10 mouse cellular contexts compared by ENCODE assay signal in the genomic region with DNA sequence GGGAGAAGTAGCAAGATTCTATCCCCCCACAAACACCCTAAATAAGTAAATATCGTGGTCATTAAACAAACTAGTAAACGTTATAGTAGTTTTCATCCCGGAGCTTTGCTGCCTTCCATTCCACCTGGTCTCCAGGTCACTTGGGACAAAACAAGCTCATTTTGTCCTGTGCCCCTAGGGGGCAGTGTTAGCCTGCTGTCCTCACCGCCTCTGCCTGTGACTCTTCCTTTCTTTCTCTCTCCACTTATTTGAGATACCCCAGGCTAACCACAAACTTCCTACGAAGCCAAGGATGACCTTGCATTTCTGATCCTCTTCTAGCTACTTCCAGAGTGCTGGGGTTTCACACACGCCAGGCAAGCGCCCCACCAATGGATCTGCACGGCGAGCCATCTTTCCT. TPM values are rescaled to one million over a fixed set of nuclear protein-coding genes. Genes with fewer than 3 reads are reported as not detected.
DNase-seq lines count a peak whose midpoint lies in the region; ATAC-seq and TF ChIP-seq lines count a peak whose summit lies in the region.
"Had no signal": no experiment of that assay in that cellular context is flagged by ENCODE, and none has a peak within 500 bp of the region (broad histone marks: within the 10 kb centered on the region; RNA-seq: fewer than 3 reads in every experiment).

No protein-coding gene starts in this region.

- no peak overlapping the region for H3K4me3 ChIP-seq in intestine, embryonic 14.5 days (ENCODE audit: low read depth, low read length)
- no peak overlapping the region for H3K4me3 ChIP-seq in intestine, embryonic 16.5 days (ENCODE audit: low read length)
- H3K4me3 ChIP-seq in ES-Bruce4 (ENCODE audit: low read depth, low read length) = no peak overlapping the region

- peaks cover 3% of the 10 kb centered on the region for H3K4me1 ChIP-seq in intestine, embryonic 14.5 days (replicated peaks; ENCODE audit: control insufficient read depth, insufficient read depth, low read length)
- peaks cover 6% of the 10 kb centered on the region for H3K4me1 ChIP-seq in intestine, embryonic 16.5 days (ENCODE audit: control insufficient read depth, insufficient read depth, low read length)
- H3K4me1 ChIP-seq in ES-Bruce4 (ENCODE audit: control insufficient read depth, insufficient read depth, low read length) = peaks cover 3% of the 10 kb centered on the region

- TF ChIP-seq CTCF in ES-Bruce4 (IDR thresholded peaks at IDR 0.05; ENCODE audit: low read depth, low read length) = peak; percentile 89

- H3K9me3 ChIP-seq in intestine, embryonic 14.5 days (ENCODE audit: control insufficient read depth, low read length) = no peaks in the 10 kb centered on the region
- H3K9me3 ChIP-seq in intestine, embryonic 16.5 days (ENCODE audit: control insufficient read depth, low read length) = no peaks in the 10 kb centered on the region
- no peaks in the 10 kb centered on the region for H3K9me3 ChIP-seq in ES-Bruce4 (replicated peaks; ENCODE audit: control insufficient read depth, insufficient read depth, low read length, poor library complexity, severe bottlenecking)

- H3K27ac ChIP-seq in intestine, embryonic 14.5 days (ENCODE audit: low read depth) = no peak overlapping the region
- no peak overlapping the region for H3K27ac ChIP-seq in intestine, embryonic 16.5 days (ENCODE audit: low read length)
- no peak overlapping the region for H3K27ac ChIP-seq in ES-Bruce4 (ENCODE audit: insufficient read depth, low read length)

- peak; percentile 78 for DNase-seq in intestine, embryonic 14.5 days (ENCODE audit: low spot score)
- peak; percentile 63 for DNase-seq in cerebellum, adult 11-12 months
- DNase-seq in gastrocnemius, postnatal 10 days = peak; percentile 71
- peak; percentile 69 to 76 for DNase-seq in layer of hippocampus, postnatal 10 days (ENCODE audit: low spot score in 2 of 2)
- DNase-seq in naive thymus-derived CD4-positive, alpha-beta T cell, adult 2 months (ENCODE audit: low read depth) = peak; percentile 84
- peak; percentile 78 for DNase-seq in thymus, postnatal 14 days

- no peak overlapping the region for H3K9ac ChIP-seq in intestine, embryonic 14.5 days (ENCODE audit: low read length)
- no peak overlapping the region for H3K9ac ChIP-seq in intestine, embryonic 16.5 days (ENCODE audit: low read depth, low read length)
- H3K9ac ChIP-seq in ES-Bruce4 (ENCODE audit: low read depth, poor library complexity, severe bottlenecking) = no peak overlapping the region

- no peak for TF ChIP-seq POLR2A in ES-Bruce4 (IDR thresholded peaks at IDR 0.05; ENCODE audit: insufficient read depth, low read length)

- TF ChIP-seq EP300 in ES-Bruce4 (IDR thresholded peaks at IDR 0.05; ENCODE audit: insufficient read depth, low read depth, low read length) = no peak

- no peaks in the 10 kb centered on the region for H3K36me3 ChIP-seq in intestine, embryonic 14.5 days (ENCODE audit: control insufficient read depth, insufficient read depth, low read length)
- H3K36me3 ChIP-seq in intestine, embryonic 16.5 days (ENCODE audit: control insufficient read depth, insufficient read depth, low read length) = no peaks in the 10 kb centered on the region
- no peaks in the 10 kb centered on the region for H3K36me3 ChIP-seq in ES-Bruce4 (ENCODE audit: control insufficient read depth, insufficient read depth, low read length, poor library complexity, severe bottlenecking)

- WGBS in intestine, embryonic 14.5 days = 44% methylated on average over 9 of the region's 9 CpGs
- WGBS in intestine, embryonic 16.5 days = 44% methylated on average over 9 of the region's 9 CpGs

- no peak overlapping the region for H3K4me2 ChIP-seq in intestine, embryonic 14.5 days (ENCODE audit: low read length)
- no peak overlapping the region for H3K4me2 ChIP-seq in intestine, embryonic 16.5 days (ENCODE audit: low read depth, low read length)

- H3K27me3 ChIP-seq in intestine, embryonic 14.5 days (replicated peaks; ENCODE audit: control insufficient read depth, insufficient read depth, low read length) = no peaks in the 10 kb centered on the region
- no peaks in the 10 kb centered on the region for H3K27me3 ChIP-seq in intestine, embryonic 16.5 days (replicated peaks; ENCODE audit: control insufficient read depth, insufficient read depth, low read length)
- H3K27me3 ChIP-seq in ES-Bruce4 (ENCODE audit: control insufficient read depth, insufficient read depth, low read length, poor library complexity, severe bottlenecking) = no peaks in the 10 kb centered on the region

- ATAC-seq in intestine, embryonic 14.5 days (replicated peaks; ENCODE audit: low FRiP score, low TSS enrichment, low read depth) = no peak
- ATAC-seq in intestine, embryonic 16.5 days = no peak

RNA-seq across cellular contexts. Expression of a gene that starts 4.9 kb away (rescaled TPM):
- 0.20 TPM in 1 of 2 replicates, not detected in the other for polyA plus RNA-seq in intestine, embryonic 14.5 days (2014; fragmentation: Nextera tagmentation; extraction: Ambion mirVana)
- polyA plus RNA-seq in intestine, embryonic 16.5 days (2015; fragmentation: Nextera tagmentation; extraction: Ambion mirVana) = not detected in 2 replicates
- polyA plus RNA-seq in ES-Bruce4 (2011; ENCODE audit: insufficient read depth, insufficient read length, low read depth, missing spikeins) = not detected in 2 replicates
- not detected for total RNA-seq in gastrocnemius, postnatal 10 days (2021)
- total RNA-seq in layer of hippocampus, postnatal 10 days (2021) = 1 to 10 TPM; 2.9 to 3.4 TPM
- total RNA-seq: adrenal gland, postnatal 4 days had no signal

RNA-seq across cellular contexts. Expression of a gene that starts 10.4 kb away (rescaled TPM):
- 3.5 and 3.8 TPM in 2 replicates for polyA plus RNA-seq in intestine, embryonic 14.5 days (2014; fragmentation: Nextera tagmentation; extraction: Ambion mirVana)
- polyA plus RNA-seq in intestine, embryonic 16.5 days (2015; fragmentation: Nextera tagmentation; extraction: Ambion mirVana) = 5.3 and 6.6 TPM in 2 replicates
- polyA plus RNA-seq in ES-Bruce4 (2011; ENCODE audit: insufficient read depth, insufficient read length, low read depth, missing spikeins) = 0.40 TPM in 1 of 2 replicates, not detected in the other
- total RNA-seq in gastrocnemius, postnatal 10 days (2021) = 100 to 1,000 TPM; 200 to 208 TPM
- under 1 TPM; 0.11 to 0.16 TPM for total RNA-seq in layer of hippocampus, postnatal 10 days (2021)

RNA-seq across cellular contexts. Expression of a gene that starts 13.5 kb away (rescaled TPM):
- polyA plus RNA-seq in intestine, embryonic 14.5 days (2014; fragmentation: Nextera tagmentation; extraction: Ambion mirVana) = 29.9 and 30.9 TPM in 2 replicates
- polyA plus RNA-seq in intestine, embryonic 16.5 days (2015; fragmentation: Nextera tagmentation; extraction: Ambion mirVana) = 21.5 and 27.2 TPM in 2 replicates
- 16.4 and 17.1 TPM in 2 replicates for polyA plus RNA-seq in ES-Bruce4 (2011; ENCODE audit: insufficient read depth, insufficient read length, low read depth, missing spikeins)
- total RNA-seq in gastrocnemius, postnatal 10 days (2021) = 10 to 100 TPM; 16.1 to 17.3 TPM
- 10 to 100 TPM; 24.2 to 27.4 TPM for total RNA-seq in layer of hippocampus, postnatal 10 days (2021)

RNA-seq across cellular contexts. Expression of a gene that starts 15.2 kb away (rescaled TPM):
- polyA plus RNA-seq in intestine, embryonic 14.5 days (2014; fragmentation: Nextera tagmentation; extraction: Ambion mirVana) = 0.51 TPM in 1 of 2 replicates, not detected in the other
- 0.24 TPM in 1 of 2 replicates, not detected in the other for polyA plus RNA-seq in intestine, embryonic 16.5 days (2015; fragmentation: Nextera tagmentation; extraction: Ambion mirVana)
- polyA plus RNA-seq in ES-Bruce4 (2011; ENCODE audit: insufficient read depth, insufficient read length, low read depth, missing spikeins) = 1.0 and 1.5 TPM in 2 replicates
- under 1 TPM; 0.09 to 0.45 TPM for total RNA-seq in gastrocnemius, postnatal 10 days (2021)
- not detected for total RNA-seq in layer of hippocampus, postnatal 10 days (2021)
- total RNA-seq: left cerebral cortex, postnatal 10 days had no signal

RNA-seq across cellular contexts. Expression of a gene that starts 32.5 kb away (rescaled TPM):
- polyA plus RNA-seq in intestine, embryonic 14.5 days (2014; fragmentation: Nextera tagmentation; extraction: Ambion mirVana) = 0.30 TPM in 1 of 2 replicates, not detected in the other
- 0.13 and 0.15 TPM in 2 replicates for polyA plus RNA-seq in intestine, embryonic 16.5 days (2015; fragmentation: Nextera tagmentation; extraction: Ambion mirVana)
- polyA plus RNA-seq in ES-Bruce4 (2011; ENCODE audit: insufficient read depth, insufficient read length, low read depth, missing spikeins) = not detected in 2 replicates
- 1 to 10 TPM; 1.2 to 1.3 TPM for total RNA-seq in gastrocnemius, postnatal 10 days (2021)
- not detected for total RNA-seq in layer of hippocampus, postnatal 10 days (2021)
- total RNA-seq: left cerebral cortex, postnatal 10 days had no signal
